Mouse (Mus musculus) cerebellum, adult 2 months (tissue): Measurements from ENCODE around the gene Rxylt1.

Source experiments
- CTCF ChIP-seq: fragments of 200-500 bp; IDR thresholded peaks from 2 replicates; pipeline ENCODE4 v1.5.1; 2011; ENCODE audit warnings: low read depth, mild to moderate bottlenecking, control low read depth, low read length, moderate library complexity, borderline replicate concordance; ENCODE audit not compliant: insufficient read depth
- POLR2A ChIP-seq: fragments of 200-500 bp; IDR thresholded peaks from 2 replicates; pipeline ENCODE4 v1.6.1; 2011; ENCODE audit warnings: low read length, control low read depth, borderline replicate concordance; ENCODE audit not compliant: insufficient read depth

DNA sequence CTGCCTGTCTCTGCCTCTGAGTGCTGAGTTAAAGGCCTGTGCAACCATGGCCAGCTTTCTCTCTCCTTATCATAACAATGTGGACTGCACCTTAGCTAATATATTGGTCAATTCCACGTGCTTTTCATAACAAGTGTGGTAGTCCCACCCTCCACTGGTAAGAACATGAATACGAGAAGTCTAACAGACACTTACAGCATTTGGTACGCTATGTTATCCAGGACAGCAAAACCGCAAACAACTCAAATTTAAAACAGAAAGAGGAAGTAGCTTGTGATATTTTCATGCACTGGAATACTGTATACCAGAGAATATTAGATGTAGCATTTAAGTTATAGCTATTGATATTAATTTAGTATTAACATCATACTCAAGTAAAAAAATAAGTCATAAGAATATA is 57.6 kb downstream of the Rxylt1 start:
- TF ChIP-seq CTCF (no peak), POLR2A (no peak)
